Mouse (Mus musculus) ES-Bruce4 (cell line): ENCODE results near the gene Brms1. TPM values are rescaled to one million over a fixed set of nuclear protein-coding genes. Genes with fewer than 3 reads are reported as not detected.

Experiments
- H3K27ac ChIP-seq: 2 replicates; pipeline ENCODE4 v1.5.1; 2012; ENCODE audit warnings: low read length, inconsistent platforms; ENCODE audit not compliant: insufficient read depth
- H3K27me3 ChIP-seq: 2 replicates; pipeline ENCODE4 v1.6.1; 2012; ENCODE audit warnings: mild to moderate bottlenecking, low read length, inconsistent platforms; ENCODE audit not compliant: control insufficient read depth, poor library complexity, insufficient read depth, severe bottlenecking
- H3K36me3 ChIP-seq: 2 replicates; pipeline ENCODE4 v1.6.1; 2012; ENCODE audit warnings: inconsistent platforms, mild to moderate bottlenecking, low read length, moderate library complexity; ENCODE audit not compliant: control insufficient read depth, poor library complexity, insufficient read depth, severe bottlenecking
- H3K4me1 ChIP-seq: one replicate; pipeline ENCODE4 v1.8.1; 2011; ENCODE audit warnings: low read length; ENCODE audit not compliant: control insufficient read depth, insufficient read depth
- H3K4me3 ChIP-seq: 2 replicates; pipeline ENCODE4 v1.5.1; 2011; ENCODE audit warnings: low read depth, mild to moderate bottlenecking, low read length
- H3K9ac ChIP-seq: 2 replicates; pipeline ENCODE4 v1.6.1; 2012; ENCODE audit warnings: low read depth, mild to moderate bottlenecking, inconsistent platforms; ENCODE audit not compliant: poor library complexity, severe bottlenecking
- H3K9me3 ChIP-seq: replicated peaks from 2 replicates; pipeline ENCODE4 v1.6.1; 2012; ENCODE audit warnings: mild to moderate bottlenecking, low read length, inconsistent platforms; ENCODE audit not compliant: control insufficient read depth, poor library complexity, insufficient read depth, severe bottlenecking
- CTCF ChIP-seq: IDR thresholded peaks from one replicate; pipeline ENCODE4 v1.8.1; 2011; ENCODE audit warnings: low read depth, low read length
- EP300 ChIP-seq: IDR thresholded peaks from 2 replicates; pipeline ENCODE4 v1.6.1; 2011; ENCODE audit warnings: low read depth, low read length; ENCODE audit not compliant: insufficient read depth
- POLR2A ChIP-seq: IDR thresholded peaks from one replicate; pipeline ENCODE4 v1.8.1; 2011; ENCODE audit warnings: low read length; ENCODE audit not compliant: insufficient read depth
- polyA plus RNA-seq: library from polyadenylated mRNA; stranded (reverse); fragments of >200 nt; gene quantifications from 2 replicates; pipeline ENCODE4 v1.2.4, GENCODE M21; 2011; ENCODE audit warnings: low read depth; ENCODE audit not compliant: missing spikeins, insufficient read depth, insufficient read length

The Brms1 gene
- polyA plus RNA-seq, 1 experiment = 24.0 TPM

DNA sequence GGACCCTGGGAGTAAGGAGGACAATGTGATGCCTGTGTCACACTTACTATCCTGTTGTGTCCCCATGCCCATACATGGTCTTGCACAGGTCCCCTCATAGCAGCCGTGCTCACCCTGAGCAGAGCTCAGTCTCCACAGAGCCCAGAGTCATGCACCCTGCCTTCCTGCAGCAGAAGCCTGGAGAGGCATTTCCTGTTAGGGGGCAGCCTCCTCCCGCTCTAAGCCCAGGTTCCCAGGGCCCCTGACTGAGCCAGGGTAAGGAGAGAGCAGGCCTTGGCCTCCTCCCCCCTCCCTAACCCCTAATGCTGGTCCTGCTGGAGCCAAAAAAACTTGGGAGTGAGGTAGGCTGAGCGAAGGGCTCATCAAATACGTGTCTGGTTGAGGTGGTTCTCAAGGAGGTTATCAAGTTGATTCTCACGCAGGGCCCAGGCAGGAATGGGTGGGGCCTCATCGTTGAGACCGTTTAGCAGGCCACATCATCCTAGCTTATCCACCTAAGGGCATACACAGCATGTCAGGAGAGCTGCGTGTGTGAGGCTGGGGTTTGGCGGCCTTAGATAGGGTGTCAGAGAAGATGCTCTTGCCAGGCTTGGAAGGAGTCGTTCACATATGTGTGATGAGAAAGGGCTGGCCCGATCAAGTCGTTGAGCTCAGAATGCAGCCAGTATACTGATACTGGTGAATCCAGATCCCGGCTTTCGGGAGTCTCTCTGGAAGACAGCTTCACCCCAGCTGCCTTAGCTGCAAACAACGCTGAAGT lies 26.1 kb downstream of the Brms1 start:
- Histone ChIP-seq H3K27me3 (no peaks in the 10 kb centered on the region), H3K36me3 (no peaks in the 10 kb centered on the region), H3K4me3 (peak overlapping the region; percentile 10; the same call in 1 of the 2 replicates), H3K9me3 (no peaks in the 10 kb centered on the region), H3K9ac (no peak overlapping the region), H3K27ac (no peak overlapping the region), H3K4me1 (peaks cover 12% of the 10 kb centered on the region)
- no peak for TF ChIP-seq EP300

DNA sequence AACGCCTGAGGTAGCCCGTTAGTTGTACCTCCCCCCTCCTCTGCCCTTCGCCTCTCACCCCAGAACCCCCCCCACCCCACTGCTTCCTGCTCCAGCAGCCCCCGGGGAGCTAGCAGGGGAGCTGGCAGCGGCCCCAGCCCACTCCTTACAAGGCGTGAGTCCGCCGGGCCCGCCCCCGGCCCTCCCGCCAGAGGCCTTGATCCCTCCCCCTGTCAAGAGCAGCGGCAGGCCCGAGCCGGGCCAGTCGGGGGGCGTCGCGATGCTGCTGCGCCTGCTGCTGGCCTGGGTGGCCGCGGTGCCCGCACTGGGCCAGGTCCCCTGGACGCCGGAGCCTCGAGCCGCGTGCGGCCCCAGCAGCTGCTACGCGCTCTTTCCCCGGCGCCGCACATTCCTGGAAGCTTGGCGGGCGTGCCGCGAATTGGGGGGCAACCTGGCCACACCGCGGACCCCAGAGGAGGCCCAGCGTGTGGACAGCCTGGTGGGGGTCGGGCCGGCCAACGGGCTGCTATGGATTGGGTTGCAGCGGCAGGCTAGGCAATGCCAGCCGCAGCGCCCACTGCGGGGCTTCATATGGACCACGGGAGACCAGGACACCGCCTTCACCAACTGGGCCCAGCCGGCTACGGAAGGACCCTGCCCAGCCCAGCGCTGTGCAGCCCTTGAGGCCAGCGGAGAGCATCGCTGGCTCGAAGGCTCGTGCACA lies 26.9 kb downstream of the Brms1 start, which contains the start of gene Cd248:
TSS of gene Cd248 (plus strand) at position 212 of the 703 bp plus-strand sequence.
- H3K4me3 ChIP-seq = peak within 1 kb of the TSS; percentile 39
- peak within 1 kb of the TSS; percentile 33 for H3K9ac ChIP-seq
- no peaks in the 10 kb centered on the region for H3K27me3 ChIP-seq
- H3K36me3 ChIP-seq = no peaks in the 10 kb centered on the region
- H3K27ac ChIP-seq = no peak within 1 kb of the TSS
- no peak for TF ChIP-seq POLR2A
- no peak for TF ChIP-seq CTCF
- no peak for TF ChIP-seq EP300
- peaks cover 6% of the 10 kb centered on the region for H3K4me1 ChIP-seq
- no peaks in the 10 kb centered on the region for H3K9me3 ChIP-seq

DNA sequence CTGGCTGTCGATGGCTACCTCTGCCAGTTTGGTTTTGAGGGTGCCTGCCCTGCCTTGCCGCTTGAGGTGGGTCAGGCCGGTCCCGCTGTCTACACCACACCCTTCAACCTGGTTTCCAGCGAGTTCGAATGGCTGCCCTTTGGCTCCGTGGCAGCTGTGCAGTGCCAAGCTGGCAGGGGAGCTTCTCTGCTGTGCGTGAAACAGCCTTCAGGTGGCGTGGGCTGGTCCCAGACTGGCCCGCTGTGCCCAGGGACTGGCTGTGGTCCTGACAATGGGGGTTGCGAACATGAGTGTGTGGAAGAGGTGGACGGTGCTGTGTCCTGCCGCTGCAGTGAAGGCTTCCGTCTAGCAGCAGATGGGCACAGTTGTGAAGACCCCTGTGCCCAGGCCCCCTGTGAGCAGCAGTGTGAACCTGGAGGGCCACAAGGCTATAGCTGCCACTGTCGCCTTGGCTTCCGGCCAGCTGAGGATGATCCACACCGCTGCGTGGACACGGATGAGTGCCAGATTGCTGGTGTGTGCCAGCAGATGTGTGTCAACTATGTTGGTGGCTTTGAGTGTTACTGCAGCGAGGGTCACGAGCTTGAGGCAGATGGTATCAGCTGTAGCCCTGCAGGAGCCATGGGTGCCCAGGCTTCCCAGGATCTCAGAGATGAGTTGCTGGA lies 27.5 kb downstream of the Brms1 start:
- no peaks in the 10 kb centered on the region for H3K36me3 ChIP-seq
- H3K9ac ChIP-seq = peak overlapping the region; percentile 33; the same call in 1 of the 2 replicates
- no peak overlapping the region for H3K27ac ChIP-seq
- no peak for TF ChIP-seq CTCF
- TF ChIP-seq EP300 = no peak
- no peak for TF ChIP-seq POLR2A
- H3K4me1 ChIP-seq = peaks cover 6% of the 10 kb centered on the region
- peak overlapping the region; percentile 39 for H3K4me3 ChIP-seq
- H3K27me3 ChIP-seq = no peaks in the 10 kb centered on the region
- no peaks in the 10 kb centered on the region for H3K9me3 ChIP-seq

- no peaks in the 10 kb centered on the region for H3K27me3 ChIP-seq
- H3K4me1 ChIP-seq = peaks cover 6% of the 10 kb centered on the region
- H3K36me3 ChIP-seq = no peaks in the 10 kb centered on the region
- H3K9me3 ChIP-seq = no peaks in the 10 kb centered on the region
- no peak overlapping the region for H3K27ac ChIP-seq
- H3K9ac ChIP-seq = no peak overlapping the region
- TF ChIP-seq EP300 (no peak), CTCF (no peak), POLR2A (no peak)
- no peak overlapping the region for H3K4me3 ChIP-seq
These were observed 28.3 kb downstream of the Brms1 start for GRCm38 (mm10) chr19:5069486-5069885.

DNA sequence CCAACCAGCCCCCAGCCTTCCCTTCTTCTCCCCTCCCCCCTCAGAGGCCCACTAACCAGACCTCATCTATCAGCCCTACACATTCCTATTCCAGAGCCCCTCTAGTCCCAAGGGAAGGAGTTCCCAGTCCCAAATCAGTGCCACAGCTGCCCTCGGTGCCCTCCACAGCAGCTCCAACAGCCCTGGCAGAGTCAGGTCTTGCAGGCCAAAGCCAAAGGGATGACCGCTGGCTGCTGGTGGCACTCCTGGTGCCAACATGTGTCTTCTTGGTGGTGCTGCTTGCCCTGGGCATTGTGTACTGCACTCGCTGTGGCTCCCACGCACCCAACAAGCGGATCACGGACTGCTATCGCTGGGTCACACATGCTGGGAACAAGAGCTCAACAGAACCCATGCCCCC lies 28.8 kb downstream of the Brms1 start:
- no peak for TF ChIP-seq CTCF
- TF ChIP-seq EP300 = no peak
- TF ChIP-seq POLR2A = no peak
- Histone ChIP-seq H3K27ac (no peak overlapping the region), H3K9me3 (no peaks in the 10 kb centered on the region), H3K4me3 (no peak overlapping the region), H3K9ac (no peak overlapping the region), H3K36me3 (no peaks in the 10 kb centered on the region), H3K27me3 (no peaks in the 10 kb centered on the region), H3K4me1 (peaks cover 6% of the 10 kb centered on the region)

GRCm38 (mm10) chr19:5071077-5071476 lies 29.9 kb downstream of the Brms1 start:
- peaks cover 6% of the 10 kb centered on the region for H3K4me1 ChIP-seq
- no peak for TF ChIP-seq POLR2A
- no peak for TF ChIP-seq CTCF
- no peak for TF ChIP-seq EP300
- H3K9me3 ChIP-seq = no peaks in the 10 kb centered on the region
- peak overlapping the region; percentile 48; the same call in 1 of the 2 replicates for H3K27ac ChIP-seq
- peak overlapping the region; percentile 74 for H3K9ac ChIP-seq
- H3K36me3 ChIP-seq = no peaks in the 10 kb centered on the region
- H3K27me3 ChIP-seq = no peaks in the 10 kb centered on the region
- H3K4me3 ChIP-seq = peak overlapping the region; percentile 78; the same call in 1 of the 2 replicates
